Mouse (Mus musculus): ENCODE measurements around the gene Ube2e2. TPM values are rescaled to one million over a fixed set of nuclear protein-coding genes. Genes with fewer than 3 reads are reported as not detected.
A peak's percentile ranks its signal among the peaks of the same experiment; 100 is the strongest.

Gene Ube2e2
- polyA plus RNA-seq, 1 experiment from 2014 or later = 87.6 TPM

DNA sequence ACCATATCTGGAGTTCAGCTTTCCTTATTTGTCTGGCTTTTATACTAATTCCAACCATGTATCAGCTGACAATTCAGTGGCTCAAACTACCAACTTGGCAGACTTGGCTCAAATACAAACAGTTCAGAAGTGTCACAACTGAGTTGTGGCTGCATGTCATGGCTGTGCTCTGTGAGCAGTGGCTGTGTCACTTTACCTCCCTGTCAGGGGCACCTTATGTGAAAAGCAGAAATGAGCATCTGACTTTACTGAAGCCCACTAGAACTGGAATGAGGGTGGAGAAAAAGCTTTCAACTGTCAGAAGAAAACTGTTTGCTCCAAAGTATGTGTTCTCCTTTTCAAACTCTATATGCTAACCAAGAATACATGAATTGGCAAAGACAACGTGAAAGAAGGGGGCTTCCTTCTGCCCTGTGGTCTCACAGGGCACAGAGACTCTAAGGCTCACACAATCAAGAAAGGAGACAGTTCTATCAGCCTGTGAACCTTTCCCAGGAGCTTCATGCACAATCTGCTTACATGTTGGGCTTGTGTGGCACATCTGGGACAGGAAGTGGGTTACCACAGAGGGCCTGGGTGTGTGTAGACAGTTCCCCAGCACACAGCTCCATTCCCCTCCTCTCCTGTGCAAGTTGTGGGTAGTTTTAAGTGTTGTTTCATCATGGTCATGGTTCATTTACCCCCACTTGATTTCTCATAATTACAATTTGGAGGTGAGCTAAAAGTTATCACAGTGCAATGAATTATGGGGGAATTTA lies 228.6 kb downstream of the Ube2e2 start:
- 63% methylated on average over 1 of the region's 1 CpGs for WGBS
- Histone ChIP-seq H3K4me2 (replicated peaks) (no peak overlapping the region), H3K9ac (no peak overlapping the region), H3K9me3 (replicated peaks) (0 out of 2 replicates have a peak, but pooled peaks cover 5% of the 10 kb centered on the region), H3K4me1 (no peaks in the 10 kb centered on the region), H3K27me3 (no peaks in the 10 kb centered on the region), H3K36me3 (no peaks in the 10 kb centered on the region), H3K27ac (replicated peaks) (no peak overlapping the region), H3K4me3 (replicated peaks) (no peak overlapping the region)
- no peak for ATAC-seq (ENCODE audit: insufficient number of reproducible peaks, low FRiP score, low TSS enrichment, low read depth)

DNA sequence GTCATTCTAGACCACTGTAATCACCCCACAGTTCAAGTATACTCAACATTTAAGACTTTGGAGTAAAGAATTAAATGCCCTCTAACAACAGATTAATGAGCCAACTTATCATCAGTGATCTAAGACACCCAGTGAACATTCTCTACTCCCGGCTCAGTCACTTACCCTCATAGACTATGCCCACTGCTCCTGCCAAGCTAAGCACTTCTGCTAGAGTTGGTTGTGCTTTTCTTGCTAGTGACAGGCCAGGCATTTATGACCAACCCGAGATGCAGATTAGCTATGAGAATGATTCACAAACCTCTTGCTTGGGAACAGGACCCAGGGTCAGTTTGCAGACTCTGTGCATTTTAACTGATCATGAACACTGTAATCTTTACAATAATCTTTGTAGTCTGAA lies 230.4 kb downstream of the Ube2e2 start:
- H3K9me3 ChIP-seq (replicated peaks) = 0 out of 2 replicates have a peak, but pooled peaks cover 5% of the 10 kb centered on the region
- 82% methylated on average over 2 of the region's 2 CpGs for WGBS
- H3K4me2 ChIP-seq (replicated peaks) = no peak overlapping the region
- no peaks in the 10 kb centered on the region for H3K36me3 ChIP-seq
- ATAC-seq (ENCODE audit: insufficient number of reproducible peaks, low FRiP score, low TSS enrichment, low read depth) = no peak
- H3K27me3 ChIP-seq = no peaks in the 10 kb centered on the region
- H3K4me1 ChIP-seq = no peaks in the 10 kb centered on the region
- H3K27ac ChIP-seq (replicated peaks) = no peak overlapping the region
- H3K9ac ChIP-seq = no peak overlapping the region
- H3K4me3 ChIP-seq (replicated peaks) = no peak overlapping the region

DNA sequence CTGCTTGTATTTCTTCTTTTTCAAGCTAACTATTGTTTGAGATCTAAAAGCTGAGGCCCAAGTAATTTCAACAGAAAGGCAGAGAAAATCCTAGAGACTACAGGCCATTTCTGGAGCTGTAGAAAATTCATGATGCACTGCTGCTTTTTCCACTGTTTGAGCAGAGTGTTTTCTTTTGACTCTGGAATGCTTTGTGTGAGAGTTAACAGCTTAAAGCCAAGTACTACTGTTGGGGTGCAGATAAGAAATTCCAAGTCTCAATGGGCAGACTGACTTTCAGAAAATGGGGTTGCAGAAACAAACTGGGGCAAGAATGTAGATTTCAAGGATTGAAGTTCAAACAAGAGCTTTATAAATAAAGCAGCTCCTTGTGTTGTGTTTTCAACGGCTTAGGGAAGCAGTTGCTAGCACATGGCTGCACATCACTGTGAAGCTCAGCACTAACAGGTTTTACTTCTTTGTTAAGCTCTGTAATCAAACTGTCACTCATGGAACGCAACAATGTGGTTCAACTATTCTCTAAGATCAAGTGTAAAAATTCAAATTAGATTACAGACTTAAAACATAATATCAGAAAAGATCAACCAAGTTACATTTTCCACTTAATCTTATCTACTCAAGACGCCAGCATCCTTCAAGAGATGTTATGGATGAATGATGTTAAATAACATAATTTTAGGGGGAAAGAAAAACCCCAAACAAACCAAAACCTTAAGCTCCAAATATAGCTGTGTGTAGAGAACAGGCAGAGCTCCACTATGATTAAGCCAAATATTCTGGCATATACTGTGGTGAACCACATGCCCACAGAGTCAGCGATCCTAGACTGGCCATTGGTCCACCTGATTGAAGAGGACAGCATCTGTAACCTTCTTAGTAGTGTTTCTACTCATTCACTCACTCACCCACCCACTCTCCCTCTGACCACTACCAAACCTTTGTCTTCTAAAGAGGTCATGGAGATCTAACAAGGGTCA lies 236.0 kb downstream of the Ube2e2 start:
- H3K4me3 ChIP-seq (replicated peaks) = no peak overlapping the region
- 52% methylated on average over 4 of the region's 4 CpGs for WGBS
- H3K4me2 ChIP-seq (replicated peaks) = no peak overlapping the region
- 0 out of 2 replicates have a peak overlapping the region, but pooled peaks have one; percentile 17 for H3K27ac ChIP-seq (replicated peaks)
- no peak overlapping the region for H3K9ac ChIP-seq
- peak; percentile 80; the same call in 1 of the 2 replicates for ATAC-seq (ENCODE audit: insufficient number of reproducible peaks, low FRiP score, low TSS enrichment, low read depth)
- H3K4me1 ChIP-seq = no peaks in the 10 kb centered on the region
- no peaks in the 10 kb centered on the region for H3K27me3 ChIP-seq
- H3K36me3 ChIP-seq = no peaks in the 10 kb centered on the region
- 0 out of 2 replicates have a peak, but pooled peaks cover 5% of the 10 kb centered on the region for H3K9me3 ChIP-seq (replicated peaks)

DNA sequence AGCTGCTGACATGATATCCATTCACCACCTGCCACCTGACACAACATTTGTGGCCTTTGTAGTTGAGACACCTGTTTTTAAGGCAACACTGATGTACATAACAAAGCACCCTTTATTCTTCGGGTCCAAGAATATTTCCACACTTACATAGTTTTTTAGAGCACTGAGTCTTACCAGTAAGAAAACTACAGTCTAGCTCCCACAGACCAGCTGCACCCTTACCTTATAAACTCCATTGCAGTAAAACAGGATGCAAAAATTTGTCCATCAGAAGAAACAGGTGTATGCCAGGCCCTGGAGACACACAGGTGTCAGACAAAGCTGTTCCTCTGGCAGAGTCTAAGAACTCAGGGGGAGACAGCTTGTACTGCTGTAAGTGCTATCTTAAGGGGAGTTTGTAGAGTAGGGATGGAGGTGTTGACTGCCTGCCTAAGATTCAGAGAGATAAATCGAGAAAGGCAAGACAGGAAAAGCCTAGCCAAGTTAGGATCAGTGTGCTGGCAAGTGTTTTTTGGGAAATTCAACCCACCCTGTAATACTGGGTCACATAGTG lies 244.9 kb downstream of the Ube2e2 start:
- H3K36me3 ChIP-seq = no peaks in the 10 kb centered on the region
- no peaks in the 10 kb centered on the region for H3K4me1 ChIP-seq
- H3K4me2 ChIP-seq (replicated peaks) = no peak overlapping the region
- no peak for ATAC-seq (ENCODE audit: insufficient number of reproducible peaks, low FRiP score, low TSS enrichment, low read depth)
- H3K9me3 ChIP-seq (replicated peaks) = no peaks in the 10 kb centered on the region
- H3K27me3 ChIP-seq = no peaks in the 10 kb centered on the region
- no peak overlapping the region for H3K9ac ChIP-seq
- no peak overlapping the region for H3K27ac ChIP-seq (replicated peaks)
- 67% methylated on average over 2 of the region's 2 CpGs for WGBS
- H3K4me3 ChIP-seq (replicated peaks) = no peak overlapping the region

DNA sequence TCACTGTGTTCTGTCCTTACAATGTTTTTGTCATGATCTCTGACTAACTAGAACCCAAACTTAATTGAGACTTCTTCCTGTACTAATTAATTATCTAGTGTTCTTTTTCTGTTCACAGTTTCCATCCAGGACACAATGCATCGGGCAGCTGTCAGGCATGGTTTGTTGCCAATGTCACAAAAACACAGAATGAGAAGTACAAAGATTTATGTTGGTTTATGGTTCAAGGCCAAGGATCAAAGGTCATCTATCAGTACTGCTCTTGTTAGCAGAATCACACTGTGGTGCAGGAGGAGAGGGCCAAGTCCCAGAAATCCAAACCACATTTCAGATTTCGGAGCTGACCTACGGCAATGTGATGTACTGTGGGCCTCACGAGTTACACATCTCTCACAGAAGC lies 252.4 kb downstream of the Ube2e2 start:
- no peak overlapping the region for H3K4me3 ChIP-seq (replicated peaks)
- H3K27me3 ChIP-seq = no peaks in the 10 kb centered on the region
- WGBS = 80% methylated on average over 4 of the region's 4 CpGs
- ATAC-seq (ENCODE audit: insufficient number of reproducible peaks, low FRiP score, low TSS enrichment, low read depth) = no peak
- no peak overlapping the region for H3K4me2 ChIP-seq (replicated peaks)
- no peaks in the 10 kb centered on the region for H3K4me1 ChIP-seq
- H3K9me3 ChIP-seq (replicated peaks) = no peaks in the 10 kb centered on the region
- H3K9ac ChIP-seq = no peak overlapping the region
- H3K27ac ChIP-seq (replicated peaks) = no peak overlapping the region
- H3K36me3 ChIP-seq = no peaks in the 10 kb centered on the region

DNA sequence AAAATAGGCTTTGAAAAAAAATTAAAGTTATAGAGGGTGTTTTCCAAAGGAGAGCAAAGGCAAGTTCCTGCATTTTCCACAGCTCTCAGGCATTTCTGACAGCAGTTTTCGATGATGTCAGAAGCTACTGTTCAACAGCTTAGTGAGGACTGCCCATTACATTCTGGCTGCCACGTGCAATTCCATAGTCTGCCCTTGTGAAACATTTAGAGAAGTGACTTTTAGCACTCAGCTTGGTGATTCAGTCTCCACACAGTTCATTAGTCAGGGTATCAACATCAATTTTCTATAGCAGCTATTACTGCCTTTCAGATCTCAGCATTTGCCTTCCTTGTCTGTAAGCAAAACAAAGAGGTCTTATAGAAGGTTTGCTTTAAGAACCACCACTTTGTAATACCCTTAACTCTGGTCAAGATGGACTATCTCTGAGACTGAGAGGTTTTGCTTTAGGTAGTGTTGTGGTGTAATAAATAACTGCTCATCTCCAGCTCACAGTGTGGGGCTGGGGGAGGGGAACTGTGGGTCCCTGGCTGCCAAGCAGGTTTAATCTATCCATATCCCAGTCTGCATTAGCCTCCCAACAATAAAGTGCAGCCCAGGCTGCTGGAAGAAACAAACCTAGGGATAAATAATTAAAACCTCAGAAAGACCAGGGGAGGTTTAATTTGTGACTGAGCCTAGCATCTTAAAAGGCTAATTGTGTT lies 255.2 kb downstream of the Ube2e2 start:
- no peak for ATAC-seq (ENCODE audit: insufficient number of reproducible peaks, low FRiP score, low TSS enrichment, low read depth)
- H3K9ac ChIP-seq = no peak overlapping the region
- H3K9me3 ChIP-seq (replicated peaks) = no peaks in the 10 kb centered on the region
- H3K36me3 ChIP-seq = no peaks in the 10 kb centered on the region
- H3K4me1 ChIP-seq = no peaks in the 10 kb centered on the region
- H3K27ac ChIP-seq (replicated peaks) = no peak overlapping the region
- WGBS = 78% methylated on average over 2 of the region's 2 CpGs
- H3K4me2 ChIP-seq (replicated peaks) = no peak overlapping the region
- no peak overlapping the region for H3K4me3 ChIP-seq (replicated peaks)
- no peaks in the 10 kb centered on the region for H3K27me3 ChIP-seq

DNA sequence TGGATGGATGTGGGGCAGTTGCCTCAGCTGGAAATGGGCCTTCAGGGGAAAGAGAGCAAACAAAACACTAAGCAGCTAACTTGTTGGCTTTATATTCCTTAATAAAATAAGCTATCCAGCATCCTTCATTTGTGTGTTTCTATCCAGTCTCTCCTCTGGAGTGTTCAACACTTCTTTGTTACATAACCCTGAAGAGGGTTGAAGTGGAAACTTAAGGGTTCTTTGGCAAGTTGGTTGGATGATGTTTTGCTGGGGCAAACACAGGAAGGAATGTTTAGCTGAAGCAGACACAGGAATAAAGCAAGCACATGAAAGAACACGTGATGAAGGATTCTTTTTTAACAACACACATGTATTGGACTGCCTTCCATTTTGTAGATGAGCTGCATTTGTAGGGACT lies 256.3 kb downstream of the Ube2e2 start:
- Histone ChIP-seq H3K9me3 (replicated peaks) (no peaks in the 10 kb centered on the region), H3K4me1 (no peaks in the 10 kb centered on the region), H3K4me2 (replicated peaks) (no peak overlapping the region), H3K4me3 (replicated peaks) (no peak overlapping the region), H3K36me3 (no peaks in the 10 kb centered on the region), H3K9ac (no peak overlapping the region), H3K27me3 (no peaks in the 10 kb centered on the region), H3K27ac (replicated peaks) (no peak overlapping the region)
- ATAC-seq (ENCODE audit: insufficient number of reproducible peaks, low FRiP score, low TSS enrichment, low read depth) = no peak
- WGBS = 84% methylated on average over 1 of the region's 1 CpGs

DNA sequence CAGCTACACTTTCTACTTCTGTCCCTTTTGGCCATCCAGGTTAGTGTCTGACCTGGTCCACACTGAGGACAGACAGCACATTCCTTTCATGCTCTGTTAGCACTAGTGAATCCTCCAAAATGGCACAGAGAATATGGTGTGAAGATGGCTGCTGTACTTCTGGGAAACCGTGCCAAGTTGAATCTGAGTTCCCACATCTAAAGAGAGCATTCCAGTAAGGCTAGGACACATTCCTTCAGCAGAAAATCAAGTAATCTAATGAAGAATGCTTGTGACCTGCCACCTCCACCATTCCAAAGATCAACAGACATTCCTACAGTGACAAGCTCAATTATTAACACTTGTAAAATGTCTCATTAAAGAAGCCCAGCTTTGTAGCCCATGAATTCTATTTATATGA lies 265.9 kb downstream of the Ube2e2 start:
- Histone ChIP-seq H3K4me1 (no peaks in the 10 kb centered on the region), H3K9me3 (replicated peaks) (no peaks in the 10 kb centered on the region), H3K4me3 (replicated peaks) (no peak overlapping the region), H3K27me3 (no peaks in the 10 kb centered on the region), H3K9ac (no peak overlapping the region), H3K36me3 (no peaks in the 10 kb centered on the region), H3K27ac (replicated peaks) (no peak overlapping the region), H3K4me2 (replicated peaks) (no peak overlapping the region)
- no peak for ATAC-seq (ENCODE audit: insufficient number of reproducible peaks, low FRiP score, low TSS enrichment, low read depth)
- 57% methylated on average over 1 of the region's 1 CpGs for WGBS

DNA sequence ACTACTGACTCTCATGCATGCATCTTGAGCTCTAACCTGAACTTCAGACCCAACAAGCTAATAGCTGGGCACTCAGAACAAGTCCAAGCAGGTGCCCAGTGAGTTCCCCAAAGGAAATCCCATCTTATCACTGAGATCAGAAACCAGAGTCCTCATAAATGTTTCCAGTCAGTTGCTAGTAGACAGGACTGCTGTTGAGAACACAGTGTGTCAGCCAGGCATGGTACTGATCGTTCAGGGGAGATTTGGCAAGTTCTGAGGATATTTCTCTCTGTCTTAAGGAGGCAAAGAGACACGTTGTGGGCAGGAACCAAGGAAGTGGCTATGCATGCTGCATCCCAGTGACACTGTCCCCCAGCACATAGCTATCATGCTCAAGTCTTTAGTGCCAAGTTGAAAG lies 275.5 kb downstream of the Ube2e2 start:
- Histone ChIP-seq H3K27me3 (no peaks in the 10 kb centered on the region), H3K9ac (no peak overlapping the region), H3K4me2 (replicated peaks) (no peak overlapping the region), H3K36me3 (no peaks in the 10 kb centered on the region), H3K27ac (replicated peaks) (no peak overlapping the region), H3K4me1 (no peaks in the 10 kb centered on the region), H3K4me3 (replicated peaks) (no peak overlapping the region), H3K9me3 (replicated peaks) (no peaks in the 10 kb centered on the region)
- whole genome bisulfite sequencing = 41% methylated on average over 2 of the region's 2 CpGs
- ATAC-seq (ENCODE audit: insufficient number of reproducible peaks, low FRiP score, low TSS enrichment, low read depth) = no peak

DNA sequence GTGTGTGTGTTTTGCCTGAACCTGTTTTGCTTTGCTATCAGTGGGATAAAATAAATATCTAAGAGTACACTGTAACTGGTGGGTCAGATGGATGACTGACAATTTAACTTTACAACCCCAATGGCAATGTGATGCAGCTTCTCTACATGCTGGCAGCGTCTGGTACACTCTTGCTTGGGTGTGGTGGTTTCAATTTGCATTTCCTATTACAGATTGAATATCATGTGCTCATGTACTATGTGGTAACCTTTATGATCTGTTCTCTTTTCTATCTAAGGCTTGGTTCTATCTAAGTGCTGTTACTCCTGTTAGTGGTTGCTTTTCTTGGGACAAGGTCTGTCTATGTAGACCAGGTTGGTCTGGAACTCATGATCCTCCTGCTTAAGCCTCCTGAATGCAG lies 292.1 kb downstream of the Ube2e2 start:
- Histone ChIP-seq H3K4me3 (replicated peaks) (no peak overlapping the region), H3K27ac (replicated peaks) (no peak overlapping the region), H3K9ac (no peak overlapping the region), H3K27me3 (no peaks in the 10 kb centered on the region), H3K9me3 (replicated peaks) (no peaks in the 10 kb centered on the region), H3K36me3 (no peaks in the 10 kb centered on the region), H3K4me1 (no peaks in the 10 kb centered on the region), H3K4me2 (replicated peaks) (no peak overlapping the region)
- 69% methylated on average over 1 of the region's 1 CpGs for WGBS
- ATAC-seq (ENCODE audit: insufficient number of reproducible peaks, low FRiP score, low TSS enrichment, low read depth) = no peak

Measured in embryonic facial prominence, embryonic 15.5 days (tissue).